Mouse (Mus musculus) midbrain, embryonic 10.5 days (tissue): ENCODE measurements around the gene Pitpnm1. TPM values are rescaled to one million over a fixed set of nuclear protein-coding genes. Genes with fewer than 3 reads are reported as not detected.

ENCODE experiments used
- DNase-seq: peaks from one replicate; pipeline ENCODE4 v3.0.0-alpha.2; 2017; ENCODE audit warnings: low spot score
- H3K27ac ChIP-seq: fragments of 300-500 bp; sonication (generic); replicated peaks from 2 replicates; pipeline ENCODE4 v1.5.1; 2016; ENCODE audit warnings: mild to moderate bottlenecking
- H3K27me3 ChIP-seq: fragments of 300-500 bp; sonication (generic); 2 replicates; pipeline ENCODE4 v1.6.1; 2016; ENCODE audit warnings: low read depth, mild to moderate bottlenecking; ENCODE audit not compliant: poor library complexity, severe bottlenecking
- H3K36me3 ChIP-seq: fragments of 300-500 bp; sonication (generic); 2 replicates; pipeline ENCODE4 v1.6.1; 2016; ENCODE audit warnings: mild to moderate bottlenecking, moderate library complexity
- H3K4me1 ChIP-seq: fragments of 300-500 bp; sonication (generic); 2 replicates; pipeline ENCODE4 v1.6.1; 2016
- H3K4me3 ChIP-seq: fragments of 300-500 bp; sonication (generic); 2 replicates; pipeline ENCODE4 v1.5.1; 2016; ENCODE audit warnings: mild to moderate bottlenecking, moderate library complexity
- H3K9me3 ChIP-seq: fragments of 300-500 bp; sonication (generic); replicated peaks from 2 replicates; pipeline ENCODE4 v1.6.1; 2016; ENCODE audit warnings: mild to moderate bottlenecking
- WGBS: fragments of 180-500 bp; shearing (Covaris S2); methylation state at CpG from one replicate; pipeline ENCODE4 v1.1.7; 2016; 5-methylcytosine and 5-hydroxymethylcytosine counted together
- polyA plus RNA-seq: library from polyadenylated mRNA; unstranded; fragments of >200 nt; fragmentation: Nextera tagmentation; extraction: Ambion mirVana; gene quantifications from 2 replicates; pipeline ENCODE4 v1.2.1, GENCODE M21; 2016

Gene Pitpnm1
- polyA plus RNA-seq, 1 experiment from 2014 or later = 12.8 TPM

- no peak for DNase-seq
- 55% methylated on average over 6 of the region's 6 CpGs for WGBS
- H3K9me3 ChIP-seq = no peaks in the 10 kb centered on the region; the same call in 1 of the 2 replicates
- H3K27ac ChIP-seq = peak overlapping the region; percentile 78
- peaks cover 53% of the 10 kb centered on the region for H3K4me1 ChIP-seq
- H3K27me3 ChIP-seq = peaks cover 46% of the 10 kb centered on the region
- peak overlapping the region; percentile 70 for H3K4me3 ChIP-seq
- H3K36me3 ChIP-seq = peaks cover 19% of the 10 kb centered on the region
Observed at GRCm38 (mm10) chr19:4101466-4101865, 1.7 kb downstream of the Pitpnm1 start.

- peaks cover 46% of the 10 kb centered on the region for H3K27me3 ChIP-seq
- peaks cover 50% of the 10 kb centered on the region for H3K4me1 ChIP-seq
- no peaks in the 10 kb centered on the region; the same call in 1 of the 2 replicates for H3K9me3 ChIP-seq
- no peak for DNase-seq
- H3K4me3 ChIP-seq = peak overlapping the region; percentile 70; the same call in 1 of the 2 replicates
- H3K36me3 ChIP-seq = peaks cover 19% of the 10 kb centered on the region
- 82% methylated on average over 2 of the region's 2 CpGs for WGBS
- H3K27ac ChIP-seq = no peak overlapping the region
Observed at GRCm38 (mm10) chr19:4102049-4102448, 2.3 kb downstream of the Pitpnm1 start.

- H3K4me1 ChIP-seq = peaks cover 45% of the 10 kb centered on the region
- H3K27ac ChIP-seq = no peak overlapping the region
- no peaks in the 10 kb centered on the region; the same call in 1 of the 2 replicates for H3K9me3 ChIP-seq
- H3K36me3 ChIP-seq = peaks cover 20% of the 10 kb centered on the region
- peaks cover 46% of the 10 kb centered on the region for H3K27me3 ChIP-seq
- no peak overlapping the region for H3K4me3 ChIP-seq
- no peak for DNase-seq
- WGBS = 93% methylated on average over 12 of the region's 12 CpGs
Observed at GRCm38 (mm10) chr19:4102626-4103025, 2.8 kb downstream of the Pitpnm1 start.

GRCm38 (mm10) chr19:4103294-4103693, 3.5 kb downstream of the Pitpnm1 start:
- H3K36me3 ChIP-seq = peaks cover 21% of the 10 kb centered on the region
- no peak for DNase-seq
- WGBS = 93% methylated on average over 18 of the region's 18 CpGs
- H3K4me3 ChIP-seq = no peak overlapping the region
- H3K4me1 ChIP-seq = peaks cover 38% of the 10 kb centered on the region
- H3K27me3 ChIP-seq = peaks cover 46% of the 10 kb centered on the region
- no peak overlapping the region for H3K27ac ChIP-seq
- H3K9me3 ChIP-seq = no peaks in the 10 kb centered on the region; the same call in 1 of the 2 replicates

GRCm38 (mm10) chr19:4103792-4104191, 4.0 kb downstream of the Pitpnm1 start:
- Histone ChIP-seq H3K4me1 (peaks cover 33% of the 10 kb centered on the region), H3K9me3 (no peaks in the 10 kb centered on the region; the same call in 1 of the 2 replicates), H3K36me3 (peaks cover 21% of the 10 kb centered on the region), H3K27me3 (peaks cover 46% of the 10 kb centered on the region), H3K4me3 (no peak overlapping the region), H3K27ac (no peak overlapping the region)
- 85% methylated on average over 3 of the region's 3 CpGs for WGBS
- DNase-seq = no peak

- peaks cover 24% of the 10 kb centered on the region for H3K4me1 ChIP-seq
- H3K27me3 ChIP-seq = peaks cover 38% of the 10 kb centered on the region
- no peak overlapping the region for H3K4me3 ChIP-seq
- H3K27ac ChIP-seq = no peak overlapping the region
- DNase-seq = no peak
- peaks cover 21% of the 10 kb centered on the region for H3K36me3 ChIP-seq
- H3K9me3 ChIP-seq = no peaks in the 10 kb centered on the region; the same call in 1 of the 2 replicates
- 92% methylated on average over 16 of the region's 16 CpGs for WGBS
Observed at GRCm38 (mm10) chr19:4104675-4105194, 4.9 kb downstream of the Pitpnm1 start.

GRCm38 (mm10) chr19:4106654-4107053, 6.9 kb downstream of the Pitpnm1 start:
- H3K9me3 ChIP-seq = no peaks in the 10 kb centered on the region; the same call in 1 of the 2 replicates
- peaks cover 32% of the 10 kb centered on the region for H3K36me3 ChIP-seq
- H3K4me1 ChIP-seq = peaks cover 4% of the 10 kb centered on the region
- H3K4me3 ChIP-seq = no peak overlapping the region
- H3K27ac ChIP-seq = no peak overlapping the region
- WGBS = 95% methylated on average over 14 of the region's 14 CpGs
- H3K27me3 ChIP-seq = peaks cover 19% of the 10 kb centered on the region
- DNase-seq = no peak

GRCm38 (mm10) chr19:4108535-4108934, 8.7 kb downstream of the Pitpnm1 start:
- Histone ChIP-seq H3K27ac (no peak overlapping the region), H3K4me3 (no peak overlapping the region), H3K4me1 (no peaks in the 10 kb centered on the region), H3K9me3 (no peaks in the 10 kb centered on the region; the same call in 1 of the 2 replicates), H3K27me3 (peaks cover under 1% of the 10 kb centered on the region; the same call in 1 of the 2 replicates), H3K36me3 (peaks cover 45% of the 10 kb centered on the region)
- 89% methylated on average over 9 of the region's 9 CpGs for WGBS
- DNase-seq = no peak

- no peaks in the 10 kb centered on the region for H3K27me3 ChIP-seq
- H3K4me1 ChIP-seq = no peaks in the 10 kb centered on the region
- no peak for DNase-seq
- H3K36me3 ChIP-seq = peaks cover 70% of the 10 kb centered on the region
- no peak overlapping the region for H3K4me3 ChIP-seq
- WGBS = 94% methylated on average over 26 of the region's 26 CpGs
- H3K9me3 ChIP-seq = no peaks in the 10 kb centered on the region
- H3K27ac ChIP-seq = no peak overlapping the region
Observed at GRCm38 (mm10) chr19:4112063-4112960, 12.5 kb downstream of the Pitpnm1 start.

- Histone ChIP-seq H3K4me3 (no peak overlapping the region), H3K27me3 (no peaks in the 10 kb centered on the region), H3K36me3 (peaks cover 78% of the 10 kb centered on the region), H3K4me1 (no peaks in the 10 kb centered on the region), H3K9me3 (no peaks in the 10 kb centered on the region), H3K27ac (no peak overlapping the region)
- WGBS = 89% methylated on average over 13 of the region's 13 CpGs
- DNase-seq = no peak
Observed at GRCm38 (mm10) chr19:4113186-4113805, 13.5 kb downstream of the Pitpnm1 start.

- H3K27me3 ChIP-seq = no peaks in the 10 kb centered on the region
- DNase-seq = no peak
- H3K9me3 ChIP-seq = no peaks in the 10 kb centered on the region
- H3K4me1 ChIP-seq = no peaks in the 10 kb centered on the region
- H3K27ac ChIP-seq = no peak overlapping the region
- H3K36me3 ChIP-seq = peaks cover 78% of the 10 kb centered on the region
- 68% methylated on average over 5 of the region's 5 CpGs for WGBS
- no peak overlapping the region for H3K4me3 ChIP-seq
Observed at GRCm38 (mm10) chr19:4113806-4114230, 14.0 kb downstream of the Pitpnm1 start.

GRCm38 (mm10) chr19:4114551-4114950, 14.8 kb downstream of the Pitpnm1 start:
- Histone ChIP-seq H3K4me1 (no peaks in the 10 kb centered on the region), H3K36me3 (peaks cover 78% of the 10 kb centered on the region)

More at GRCm38 (mm10) chr19:4114551-4114950, 14.8 kb downstream of the Pitpnm1 start:
- H3K4me3 ChIP-seq = no peak overlapping the region
- H3K9me3 ChIP-seq = no peaks in the 10 kb centered on the region
- no peak overlapping the region for H3K27ac ChIP-seq
- no peak for DNase-seq
- WGBS = 92% methylated on average over 10 of the region's 10 CpGs
- no peaks in the 10 kb centered on the region for H3K27me3 ChIP-seq
